14 mouse cellular contexts compared by ENCODE assay signal in the genomic region with DNA sequence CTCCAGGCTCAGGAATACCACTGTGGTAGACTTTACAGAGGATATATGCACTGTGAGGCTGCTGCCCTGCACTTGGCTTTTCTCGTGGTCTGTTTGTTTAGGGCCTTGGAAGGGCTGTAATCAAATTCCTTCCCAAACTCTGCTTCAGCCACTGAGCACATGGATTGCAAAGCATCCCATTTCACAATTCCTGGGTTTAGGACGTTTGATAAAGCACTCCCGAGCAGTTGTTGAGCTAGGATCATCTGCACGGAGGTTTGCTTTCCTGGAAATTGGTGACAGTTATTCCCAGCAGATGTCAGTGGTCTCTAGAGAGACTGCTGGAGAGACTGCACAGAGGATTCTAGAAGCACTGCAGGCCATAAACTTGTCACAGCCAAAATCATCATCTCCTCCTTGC.
"Had no signal": no experiment of that assay in that cellular context is flagged by ENCODE, and none has a peak within 500 bp of the region (broad histone marks: within the 10 kb centered on the region; RNA-seq: fewer than 3 reads in every experiment).

No protein-coding gene starts in this region.

- DNase-seq: kidney, postnatal 36 days; liver, embryonic 13.5 days; lung, adult 2 months; lung, postnatal 14 days; lung, postnatal 4 days; retina, postnatal 1 day; right cerebral cortex, postnatal 25 days; spleen, adult 18-20 months; thymus, postnatal 25 days had no signal

- H3K9me3 ChIP-seq: liver, embryonic 13.5 days; midbrain, embryonic 13.5 days; neural tube, embryonic 13.5 days; stomach, embryonic 15.5 days had no signal

- H3K4me3 ChIP-seq: liver, embryonic 13.5 days; midbrain, embryonic 13.5 days; myocyte; neural tube, embryonic 13.5 days; stomach, embryonic 15.5 days had no signal

- H3K4me2 ChIP-seq: liver, embryonic 13.5 days; midbrain, embryonic 13.5 days; neural tube, embryonic 13.5 days; stomach, embryonic 15.5 days had no signal

- ATAC-seq: midbrain, embryonic 13.5 days; midbrain, embryonic 16.5 days had no signal

- H3K27ac ChIP-seq: liver, embryonic 13.5 days; midbrain, embryonic 13.5 days; neural tube, embryonic 13.5 days; stomach, embryonic 15.5 days had no signal

- H3K4me1 ChIP-seq: liver, embryonic 13.5 days; midbrain, embryonic 13.5 days; stomach, embryonic 15.5 days had no signal

- H3K36me3 ChIP-seq: liver, embryonic 13.5 days; midbrain, embryonic 13.5 days; neural tube, embryonic 13.5 days; stomach, embryonic 15.5 days had no signal

- H3K27me3 ChIP-seq: liver, embryonic 13.5 days; midbrain, embryonic 13.5 days; neural tube, embryonic 13.5 days; stomach, embryonic 15.5 days had no signal

- H3K9ac ChIP-seq: liver, embryonic 13.5 days; midbrain, embryonic 13.5 days; neural tube, embryonic 13.5 days; stomach, embryonic 15.5 days had no signal
